Mouse (Mus musculus) liver, adult (tissue): ENCODE measurements around the gene Pou6f2.

Experiments
- GATA4 ChIP-seq: IDR thresholded peaks from 2 replicates; pipeline ENCODE4 v1.6.1; 2014; ENCODE audit warnings: mild to moderate bottlenecking, low read length; ENCODE audit not compliant: insufficient replicate concordance

The Pou6f2 gene

GRCm38 (mm10) chr13:18293438-18293837, 104.0 kb downstream of the Pou6f2 start:
- TF ChIP-seq GATA4, result no peak

GRCm38 (mm10) chr13:18290253-18290914, 107.1 kb downstream of the Pou6f2 start:
- no peak for TF ChIP-seq GATA4

- TF ChIP-seq GATA4, result no peak
Observed at GRCm38 (mm10) chr13:18287536-18287935, 110.0 kb downstream of the Pou6f2 start.

GRCm38 (mm10) chr13:18282361-18282982, 115.0 kb downstream of the Pou6f2 start:
- TF ChIP-seq GATA4, result no peak

- no peak for TF ChIP-seq GATA4
Observed at GRCm38 (mm10) chr13:18281084-18281483, 116.4 kb downstream of the Pou6f2 start.

- no peak for TF ChIP-seq GATA4
Observed at GRCm38 (mm10) chr13:18253131-18253530, 144.4 kb downstream of the Pou6f2 start.

GRCm38 (mm10) chr13:18218566-18219234, 178.8 kb downstream of the Pou6f2 start:
- no peak for TF ChIP-seq GATA4

- no peak for TF ChIP-seq GATA4
Observed at GRCm38 (mm10) chr13:18211242-18211641, 186.2 kb downstream of the Pou6f2 start.

GRCm38 (mm10) chr13:18204476-18205250, 192.8 kb downstream of the Pou6f2 start:
- no peak for TF ChIP-seq GATA4

GRCm38 (mm10) chr13:18174003-18174402, 223.5 kb downstream of the Pou6f2 start:
- no peak for TF ChIP-seq GATA4

- TF ChIP-seq GATA4, result no peak
Observed at GRCm38 (mm10) chr13:18173021-18173420, 224.5 kb downstream of the Pou6f2 start.

GRCm38 (mm10) chr13:18172334-18172733, 225.2 kb downstream of the Pou6f2 start:
- no peak for TF ChIP-seq GATA4

- TF ChIP-seq GATA4, result no peak
Observed at GRCm38 (mm10) chr13:18164182-18164581, 233.3 kb downstream of the Pou6f2 start.

- no peak for TF ChIP-seq GATA4
Observed at GRCm38 (mm10) chr13:18160566-18160965, 236.9 kb downstream of the Pou6f2 start.

- no peak for TF ChIP-seq GATA4
Observed at GRCm38 (mm10) chr13:18153949-18154582, 243.4 kb downstream of the Pou6f2 start.
